Mouse (Mus musculus): ENCODE measurements around the gene Fam57a.

Gene Fam57a

GRCm38 (mm10) chr11:76179495-76180145 is at the start of gene Fam57a, which contains the start of gene Vps53:
Gene Fam57a, plus strand, starts transcription at chr11:76179671.
Gene Vps53, minus strand, starts transcription at chr11:76179647.
- peak; percentile 78 for DNase-seq (ENCODE audit: low read depth, low spot score)

- DNase-seq (ENCODE audit: low read depth, low spot score), result no peak
Measured at GRCm38 (mm10) chr11:76130859-76131258, 48.6 kb upstream of the Fam57a start.

GRCm38 (mm10) chr11:76135641-76136437 is 43.6 kb upstream of the Fam57a start:
- DNase-seq (ENCODE audit: low read depth, low spot score), result no peak

GRCm38 (mm10) chr11:76137996-76138395 is 41.5 kb upstream of the Fam57a start:
- DNase-seq (ENCODE audit: low read depth, low spot score), result no peak

GRCm38 (mm10) chr11:76144386-76144785 is 35.1 kb upstream of the Fam57a start:
- DNase-seq (ENCODE audit: low read depth, low spot score), result no peak

- DNase-seq (ENCODE audit: low read depth, low spot score), result no peak
Measured at GRCm38 (mm10) chr11:76145169-76145568, 34.3 kb upstream of the Fam57a start.

- no peak for DNase-seq (ENCODE audit: low read depth, low spot score)
Measured at GRCm38 (mm10) chr11:76146187-76147010, 33.1 kb upstream of the Fam57a start.

- DNase-seq (ENCODE audit: low read depth, low spot score), result no peak
Measured at GRCm38 (mm10) chr11:76148055-76149008, 31.1 kb upstream of the Fam57a start.

GRCm38 (mm10) chr11:76150980-76151379 is 28.5 kb upstream of the Fam57a start:
- DNase-seq (ENCODE audit: low read depth, low spot score), result no peak

- no peak for DNase-seq (ENCODE audit: low read depth, low spot score)
Measured at GRCm38 (mm10) chr11:76153236-76153951, 26.1 kb upstream of the Fam57a start.

- DNase-seq (ENCODE audit: low read depth, low spot score), result no peak
Measured at GRCm38 (mm10) chr11:76154200-76154599, 25.3 kb upstream of the Fam57a start.

GRCm38 (mm10) chr11:76154861-76155260 is 24.6 kb upstream of the Fam57a start:
- no peak for DNase-seq (ENCODE audit: low read depth, low spot score)

- no peak for DNase-seq (ENCODE audit: low read depth, low spot score)
Measured at GRCm38 (mm10) chr11:76158375-76158774, 21.1 kb upstream of the Fam57a start.

GRCm38 (mm10) chr11:76160251-76160650 is 19.2 kb upstream of the Fam57a start:
- DNase-seq (ENCODE audit: low read depth, low spot score), result no peak

GRCm38 (mm10) chr11:76166657-76167056 is 12.8 kb upstream of the Fam57a start:
- DNase-seq (ENCODE audit: low read depth, low spot score), result no peak

GRCm38 (mm10) chr11:76167079-76167765 is 12.2 kb upstream of the Fam57a start:
- peak; percentile 82 for DNase-seq (ENCODE audit: low read depth, low spot score)

GRCm38 (mm10) chr11:76168976-76169375 is 10.5 kb upstream of the Fam57a start:
- DNase-seq (ENCODE audit: low read depth, low spot score), result no peak

GRCm38 (mm10) chr11:76170207-76170606 is 9.3 kb upstream of the Fam57a start:
- DNase-seq (ENCODE audit: low read depth, low spot score), result no peak

- peak; percentile 59 for DNase-seq (ENCODE audit: low read depth, low spot score)
Measured at GRCm38 (mm10) chr11:76178726-76179494, 561 bp upstream of the Fam57a start.

Measured in CD4-positive, CD25-positive, alpha-beta regulatory T cell, adult 2 months (primary cell).